In genomic region chr8:54493110-54493509, GRCm38 (mm10) we compare ENCODE assay signal across 10 mouse cellular contexts. TPM values are rescaled to one million over a fixed set of nuclear protein-coding genes. Genes with fewer than 3 reads are reported as not detected.
DNase-seq lines count a peak whose midpoint lies in the region; ATAC-seq and TF ChIP-seq lines count a peak whose summit lies in the region.
"Had no signal": no experiment of that assay in that cellular context is flagged by ENCODE, and none has a peak within 500 bp of the region (broad histone marks: within the 10 kb centered on the region; RNA-seq: fewer than 3 reads in every experiment).

No protein-coding gene starts in this region.

- DNase-seq in CD4-positive helper T cell, adult 2 months (ENCODE audit: low read depth, low spot score), result peak; percentile 46
- DNase-seq in adrenal gland, adult 2 months, result peak; percentile 21
- DNase-seq in embryo, embryonic 9.5 days (ENCODE audit: extremely low spot score), result peak; percentile 62
- DNase-seq in lung, postnatal 0 days (ENCODE audit: low spot score), result peak; percentile 74
- peak; percentile 34 for DNase-seq in skeletal muscle tissue, adult 2 months (ENCODE audit: low read depth, low spot score)

- H3K9ac ChIP-seq in intestine, postnatal 0 days (ENCODE audit: low read depth, low read length), result no peak overlapping the region
- no peak overlapping the region for H3K9ac ChIP-seq in intestine, embryonic 16.5 days (ENCODE audit: low read depth, low read length)
- no peak overlapping the region for H3K9ac ChIP-seq in hindbrain, embryonic 16.5 days (ENCODE audit: low read depth, low read length)
- H3K9ac ChIP-seq in lung, postnatal 0 days (replicated peaks; ENCODE audit: low read depth), result no peak overlapping the region
- H3K9ac ChIP-seq: embryonic facial prominence, embryonic 13.5 days; lung, embryonic 15.5 days had no signal

- peak; percentile 87 for TF ChIP-seq CTCF in intestine, postnatal 0 days (IDR thresholded peaks at IDR 0.05; ENCODE audit: low read depth)
- peak; percentile 91 for TF ChIP-seq CTCF in lung, postnatal 0 days (IDR thresholded peaks at IDR 0.05)

- ATAC-seq in intestine, postnatal 0 days, result no peak
- ATAC-seq in intestine, embryonic 16.5 days, result no peak
- 0 out of 2 replicates have a peak, but pooled peaks have one; percentile 16 for ATAC-seq in hindbrain, embryonic 16.5 days
- no peak for ATAC-seq in lung, postnatal 0 days

- no peaks in the 10 kb centered on the region for H3K4me1 ChIP-seq in intestine, postnatal 0 days (replicated peaks; ENCODE audit: control insufficient read depth, insufficient read depth, low read length)
- H3K4me1 ChIP-seq in intestine, embryonic 16.5 days (ENCODE audit: control insufficient read depth, insufficient read depth, low read length), result no peaks in the 10 kb centered on the region
- H3K4me1 ChIP-seq in hindbrain, embryonic 16.5 days (ENCODE audit: control insufficient read depth, insufficient read depth, low read depth, low read length), result no peaks in the 10 kb centered on the region
- H3K4me1 ChIP-seq in lung, postnatal 0 days (ENCODE audit: insufficient read depth, low read depth, low read length), result no peaks in the 10 kb centered on the region
- H3K4me1 ChIP-seq: lung, embryonic 15.5 days had no signal

- no peak overlapping the region for H3K4me3 ChIP-seq in intestine, postnatal 0 days (ENCODE audit: low read depth, low read length)
- no peak overlapping the region for H3K4me3 ChIP-seq in intestine, embryonic 16.5 days (ENCODE audit: low read length)
- no peak overlapping the region for H3K4me3 ChIP-seq in hindbrain, embryonic 16.5 days (ENCODE audit: low read length)
- H3K4me3 ChIP-seq in lung, postnatal 0 days (ENCODE audit: low read depth, low read length), result no peak overlapping the region
- H3K4me3 ChIP-seq: embryonic facial prominence, embryonic 13.5 days; lung, embryonic 15.5 days had no signal

- H3K27me3 ChIP-seq in intestine, postnatal 0 days (replicated peaks; ENCODE audit: control insufficient read depth, insufficient read depth, low read length), result no peaks in the 10 kb centered on the region
- no peaks in the 10 kb centered on the region for H3K27me3 ChIP-seq in intestine, embryonic 16.5 days (replicated peaks; ENCODE audit: control insufficient read depth, insufficient read depth, low read length)
- H3K27me3 ChIP-seq in hindbrain, embryonic 16.5 days (replicated peaks; ENCODE audit: control insufficient read depth, insufficient read depth, low read length), result no peaks in the 10 kb centered on the region
- H3K27me3 ChIP-seq in lung, postnatal 0 days (replicated peaks; ENCODE audit: insufficient read depth, low read length), result no peaks in the 10 kb centered on the region
- H3K27me3 ChIP-seq: lung, embryonic 15.5 days had no signal

- H3K9me3 ChIP-seq in intestine, postnatal 0 days (ENCODE audit: control insufficient read depth), result no peaks in the 10 kb centered on the region
- no peaks in the 10 kb centered on the region for H3K9me3 ChIP-seq in intestine, embryonic 16.5 days (ENCODE audit: control insufficient read depth, low read length)
- no peaks in the 10 kb centered on the region for H3K9me3 ChIP-seq in hindbrain, embryonic 16.5 days (ENCODE audit: control insufficient read depth, low read length)
- H3K9me3 ChIP-seq in lung, postnatal 0 days (ENCODE audit: low read length), result no peaks in the 10 kb centered on the region
- H3K9me3 ChIP-seq: embryonic facial prominence, embryonic 13.5 days; lung, embryonic 15.5 days had no signal

- H3K4me2 ChIP-seq in intestine, postnatal 0 days (replicated peaks; ENCODE audit: low read depth), result no peak overlapping the region
- no peak overlapping the region for H3K4me2 ChIP-seq in intestine, embryonic 16.5 days (ENCODE audit: low read depth, low read length)
- no peak overlapping the region for H3K4me2 ChIP-seq in hindbrain, embryonic 16.5 days (ENCODE audit: low read length)
- H3K4me2 ChIP-seq in lung, postnatal 0 days (replicated peaks; ENCODE audit: low read depth, low read length), result no peak overlapping the region
- H3K4me2 ChIP-seq: embryonic facial prominence, embryonic 13.5 days; lung, embryonic 15.5 days had no signal

- WGBS in intestine, postnatal 0 days, result 15% methylated on average over 6 of the region's 6 CpGs
- 10% methylated on average over 6 of the region's 6 CpGs for WGBS in intestine, embryonic 16.5 days
- WGBS in hindbrain, embryonic 16.5 days, result 14% methylated on average over 6 of the region's 6 CpGs
- 10% methylated on average over 6 of the region's 6 CpGs for WGBS in lung, postnatal 0 days

- no peak for TF ChIP-seq EP300 in lung, postnatal 0 days (IDR thresholded peaks at IDR 0.05)

- no peaks in the 10 kb centered on the region for H3K36me3 ChIP-seq in intestine, postnatal 0 days (ENCODE audit: control insufficient read depth, insufficient read depth)
- no peaks in the 10 kb centered on the region for H3K36me3 ChIP-seq in intestine, embryonic 16.5 days (ENCODE audit: control insufficient read depth, insufficient read depth, low read length)
- H3K36me3 ChIP-seq in hindbrain, embryonic 16.5 days (ENCODE audit: control insufficient read depth, insufficient read depth, low read length), result no peaks in the 10 kb centered on the region
- H3K36me3 ChIP-seq in lung, postnatal 0 days (ENCODE audit: insufficient read depth, low read length), result no peaks in the 10 kb centered on the region
- H3K36me3 ChIP-seq: embryonic facial prominence, embryonic 13.5 days; lung, embryonic 15.5 days had no signal

- H3K27ac ChIP-seq in intestine, postnatal 0 days (ENCODE audit: low read depth, low read length), result no peak overlapping the region
- H3K27ac ChIP-seq in intestine, embryonic 16.5 days (ENCODE audit: low read length), result no peak overlapping the region
- H3K27ac ChIP-seq in hindbrain, embryonic 16.5 days (ENCODE audit: low read depth, low read length), result no peak overlapping the region
- no peak overlapping the region for H3K27ac ChIP-seq in lung, postnatal 0 days (ENCODE audit: low read length)
- H3K27ac ChIP-seq: embryonic facial prominence, embryonic 13.5 days; lung, embryonic 15.5 days had no signal

RNA-seq across cellular contexts. Expression of gene Asb5, which starts 36.3 kb away (rescaled TPM):
- 2.8 and 3.2 TPM in 2 replicates for polyA plus RNA-seq in intestine, postnatal 0 days (2015; fragmentation: Nextera tagmentation; extraction: Ambion mirVana)
- polyA plus RNA-seq in intestine, embryonic 16.5 days (2015; fragmentation: Nextera tagmentation; extraction: Ambion mirVana), result 3.0 and 3.6 TPM in 2 replicates
- total RNA-seq in adrenal gland, adult 2 months (2021), result not detected
- polyA plus RNA-seq in adrenal gland, adult 2 months (2012; rRNA removed), result 2.4 and 4.4 TPM in 2 replicates
- polyA plus RNA-seq in hindbrain, embryonic 16.5 days (2015; fragmentation: Nextera tagmentation; extraction: Ambion mirVana), result 6.0 and 6.2 TPM in 2 replicates
- polyA plus RNA-seq in lung, postnatal 0 days (2015; fragmentation: Nextera tagmentation; extraction: Ambion mirVana), result 3.8 and 5.2 TPM in 2 replicates

RNA-seq across cellular contexts. Expression of gene Spcs3, which starts 36.7 kb away (rescaled TPM):
- polyA plus RNA-seq in intestine, postnatal 0 days (2015; fragmentation: Nextera tagmentation; extraction: Ambion mirVana), result 33.6 and 35.3 TPM in 2 replicates
- 88.6 and 89.9 TPM in 2 replicates for polyA plus RNA-seq in intestine, embryonic 16.5 days (2015; fragmentation: Nextera tagmentation; extraction: Ambion mirVana)
- 10 to 100 TPM; 43.3 to 43.9 TPM for total RNA-seq in adrenal gland, adult 2 months (2021)
- polyA plus RNA-seq in adrenal gland, adult 2 months (2012; rRNA removed), result 6.5 and 6.8 TPM in 2 replicates
- polyA plus RNA-seq in hindbrain, embryonic 16.5 days (2015; fragmentation: Nextera tagmentation; extraction: Ambion mirVana), result 48.5 and 49.4 TPM in 2 replicates
- polyA plus RNA-seq in lung, postnatal 0 days (2015; fragmentation: Nextera tagmentation; extraction: Ambion mirVana), result 38.7 and 41.8 TPM in 2 replicates

Comparison
In these comparisons a context has a peak if more than half of its experiments do, and no peak if none do; other contexts are left out.
1. DNase-seq: peak in every context shown above with its lines; median percentile 74 in lung, postnatal 0 days; 62 in embryo, embryonic 9.5 days; 46 in CD4-positive helper T cell, adult 2 months; 34 in skeletal muscle tissue, adult 2 months; 21 in adrenal gland, adult 2 months.